Mouse (Mus musculus): ENCODE measurements around the gene Cfap77.

DNA sequence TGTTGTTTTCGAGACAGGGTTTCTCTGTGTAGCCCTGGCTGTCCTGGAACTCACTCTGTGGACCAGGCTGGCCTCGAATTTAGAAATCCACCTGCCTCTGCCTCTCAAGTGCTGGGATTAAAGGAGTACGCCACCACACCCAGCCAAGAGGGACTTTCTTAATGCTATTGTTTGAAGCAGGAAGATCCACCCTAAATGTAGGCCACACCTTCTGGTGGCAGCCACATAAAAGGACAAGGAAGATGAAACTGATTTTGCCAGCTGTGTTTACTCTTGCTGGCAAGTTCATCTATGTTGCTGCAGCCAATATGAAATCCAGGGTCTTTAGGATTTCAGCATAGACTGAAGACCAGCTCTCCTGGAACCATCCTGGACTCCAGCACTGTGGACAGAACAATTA, 42.6 kb upstream of the Cfap77 start:
- no peak for TF ChIP-seq GATA1 (IDR thresholded peaks at IDR 0.05; ENCODE audit: borderline replicate concordance, low read length)
- no peak for TF ChIP-seq FLI1 (IDR thresholded peaks at IDR 0.05; ENCODE audit: low read length)

Measured in megakaryocyte, embryonic 14.5 days (primary cell).